Mouse (Mus musculus) layer of hippocampus, postnatal 14 days (tissue): ENCODE measurements around the gene Tor4a. TPM values are rescaled to one million over a fixed set of nuclear protein-coding genes. Genes with fewer than 3 reads are reported as not detected.
A peak's percentile ranks its signal among the peaks of the same experiment; 100 is the strongest.

Experiments used
- DNase-seq, 2 experiments: peaks; one replicate each; pipeline ENCODE4 v3.0.0; 2021 to 2022; ENCODE audit warnings: low spot score in 2 of 2, mixed read lengths in 1 of 2
- long read RNA-seq, 2 experiments: library from polyadenylated mRNA; stranded (forward); transcript quantifications; one replicate each; pipeline ENCODE4 v2.0.0; 2021
- total RNA-seq, 2 experiments: library from RNA; stranded (reverse); gene quantifications; 2 replicates each; pipeline ENCODE4 v1.2.3; 2021

Gene Tor4a
- total RNA-seq: 1 to 10 TPM; 1.7 to 2.0 TPM
- long read RNA-seq, experiment 1, partial matches to known transcripts: 0 of 1 reads
- long read RNA-seq, experiment 1, other reads (novel, unspliced or antisense): 0 of 1 reads
- long read RNA-seq, experiment 2, partial matches to known transcripts: 0 of 2 reads
- long read RNA-seq, experiment 2, other reads (novel, unspliced or antisense): 0 of 2 reads

- DNase-seq: no peak
Measured at GRCm38 (mm10) chr2:25196172-25196954, at the start of gene Tor4a. TSS of gene Tor4a (minus strand) at chr2:25196886.

- no peak for DNase-seq
Measured at GRCm38 (mm10) chr2:25244144-25244543, 47.5 kb upstream of the Tor4a start.

GRCm38 (mm10) chr2:25243342-25243741 is 46.7 kb upstream of the Tor4a start:
- no peak for DNase-seq

- DNase-seq: no peak
Measured at GRCm38 (mm10) chr2:25242101-25242506, 45.4 kb upstream of the Tor4a start, which contains the start of the genes Rnf208 and Cysrt1. TSS of gene Rnf208 (plus strand) at chr2:25242255. TSS of gene Cysrt1 (minus strand) at chr2:25242452.

- no peak for DNase-seq
Measured at GRCm38 (mm10) chr2:25241438-25241775, 44.7 kb upstream of the Tor4a start.

- DNase-seq: peak; percentile 63 to 75
Measured at GRCm38 (mm10) chr2:25240723-25241437, 44.2 kb upstream of the Tor4a start.

- DNase-seq: no peak
Measured at GRCm38 (mm10) chr2:25240310-25240709, 43.6 kb upstream of the Tor4a start.

- no peak for DNase-seq
Measured at GRCm38 (mm10) chr2:25239766-25240165, 43.1 kb upstream of the Tor4a start.

GRCm38 (mm10) chr2:25238106-25238505 is 41.4 kb upstream of the Tor4a start:
- DNase-seq: no peak

- DNase-seq: no peak
Measured at GRCm38 (mm10) chr2:25237522-25237921, 40.8 kb upstream of the Tor4a start.

GRCm38 (mm10) chr2:25236614-25237013 is 39.9 kb upstream of the Tor4a start, which contains the start of gene Rnf224:
TSS of gene Rnf224 (minus strand) at chr2:25236787.
- no peak for DNase-seq

- no peak for DNase-seq
Measured at GRCm38 (mm10) chr2:25234551-25235220, 38.0 kb upstream of the Tor4a start.

- no peak for DNase-seq
Measured at GRCm38 (mm10) chr2:25234050-25234449, 37.4 kb upstream of the Tor4a start, which contains the start of gene Slc34a3. TSS of gene Slc34a3 (minus strand) at chr2:25234364.

GRCm38 (mm10) chr2:25233421-25233820 is 36.7 kb upstream of the Tor4a start:
- DNase-seq: no peak

- DNase-seq: no peak
Measured at GRCm38 (mm10) chr2:25231038-25231437, 34.4 kb upstream of the Tor4a start.

GRCm38 (mm10) chr2:25230581-25230980 is 33.9 kb upstream of the Tor4a start:
- no peak for DNase-seq

GRCm38 (mm10) chr2:25229582-25229981 is 32.9 kb upstream of the Tor4a start:
- DNase-seq: no peak

GRCm38 (mm10) chr2:25228995-25229530 is 32.4 kb upstream of the Tor4a start:
- DNase-seq: no peak

- peak; percentile 86 to 90 for DNase-seq
Measured at GRCm38 (mm10) chr2:25228431-25228889, 31.8 kb upstream of the Tor4a start.

- no peak for DNase-seq
Measured at GRCm38 (mm10) chr2:25227406-25227805, 30.7 kb upstream of the Tor4a start.

GRCm38 (mm10) chr2:25226864-25227263 is 30.2 kb upstream of the Tor4a start:
- peak; percentile 59 to 78 for DNase-seq
